9 mouse cellular contexts compared by ENCODE assay signal in the genomic region with DNA sequence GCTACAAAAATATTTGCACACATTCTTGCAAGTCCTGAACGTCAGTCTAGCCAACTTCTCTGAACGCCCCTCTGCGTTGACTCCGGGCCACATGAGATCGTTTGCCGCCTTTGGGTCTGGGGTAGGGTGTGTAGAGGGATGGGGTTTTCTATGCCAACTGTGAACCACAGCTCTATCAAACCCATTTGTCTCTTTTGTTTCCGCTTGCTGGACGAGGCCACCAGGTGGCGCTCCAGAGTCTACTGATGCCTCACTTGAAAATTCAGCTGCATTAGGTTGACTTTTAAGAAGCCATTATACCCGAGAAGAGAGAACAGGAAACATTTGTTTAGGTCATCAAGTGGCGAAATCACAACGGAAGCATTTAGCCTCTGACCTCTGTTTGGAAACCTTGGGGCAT. TPM values are rescaled to one million over a fixed set of nuclear protein-coding genes. Genes with fewer than 3 reads are reported as not detected.
DNase-seq lines count a peak whose midpoint lies in the region; ATAC-seq and TF ChIP-seq lines count a peak whose summit lies in the region.
"Had no signal": no experiment of that assay in that cellular context is flagged by ENCODE, and none has a peak within 500 bp of the region (broad histone marks: within the 10 kb centered on the region; RNA-seq: fewer than 3 reads in every experiment).

No protein-coding gene starts in this region.

- peaks cover 11% of the 10 kb centered on the region; the same call in 1 of the 2 replicates for H3K4me1 ChIP-seq in forebrain, embryonic 10.5 days
- no peaks in the 10 kb centered on the region for H3K4me1 ChIP-seq in forebrain, embryonic 12.5 days
- H3K4me1 ChIP-seq in bone marrow, adult 2 months (ENCODE audit: control insufficient read depth, insufficient read depth, low read length), result no peaks in the 10 kb centered on the region
- H3K4me1 ChIP-seq in midbrain, postnatal 0 days (ENCODE audit: insufficient read depth, low read length), result no peaks in the 10 kb centered on the region
- H3K4me1 ChIP-seq in spleen, adult 2 months (ENCODE audit: control insufficient read depth, insufficient read depth, insufficient read length), result no peaks in the 10 kb centered on the region
- H3K4me1 ChIP-seq: neural tube, embryonic 12.5 days had no signal

- H3K27ac ChIP-seq in forebrain, embryonic 10.5 days, result no peak overlapping the region
- H3K27ac ChIP-seq in forebrain, embryonic 12.5 days, result no peak overlapping the region
- H3K27ac ChIP-seq in bone marrow, adult 2 months (ENCODE audit: control insufficient read depth, insufficient read depth, low read depth, low read length, poor library complexity), result no peak overlapping the region
- H3K27ac ChIP-seq in midbrain, postnatal 0 days (ENCODE audit: low read depth, low read length), result no peak overlapping the region
- H3K27ac ChIP-seq in spleen, adult 2 months (ENCODE audit: insufficient read depth, low read length), result no peak overlapping the region
- H3K27ac ChIP-seq: neural tube, embryonic 12.5 days had no signal

- intact Hi-C loops in heart, postnatal 36 days (cut with DNase I), result loop anchor here (2.0 to 5.0 kb wide), 3 partner anchors 148 to 353 kb away; no protein-coding TSS in a partner anchor
- intact Hi-C loops in left cerebral cortex, postnatal 14 days (cut with DNase I), result loop anchor here (2.0 to 10.0 kb wide), 3 partner anchors 100 to 353 kb away; no protein-coding TSS in a partner anchor

- no peaks in the 10 kb centered on the region for H3K36me3 ChIP-seq in forebrain, embryonic 10.5 days (replicated peaks)
- H3K36me3 ChIP-seq in forebrain, embryonic 12.5 days (replicated peaks), result no peaks in the 10 kb centered on the region
- H3K36me3 ChIP-seq in midbrain, postnatal 0 days (ENCODE audit: insufficient read depth, low read length), result no peaks in the 10 kb centered on the region
- H3K36me3 ChIP-seq in spleen, adult 2 months (ENCODE audit: control insufficient read depth, insufficient read depth, low read length), result no peaks in the 10 kb centered on the region
- H3K36me3 ChIP-seq: neural tube, embryonic 12.5 days had no signal

- no peak overlapping the region for H3K9ac ChIP-seq in forebrain, embryonic 12.5 days
- no peak overlapping the region for H3K9ac ChIP-seq in midbrain, postnatal 0 days (replicated peaks; ENCODE audit: low read length, poor library complexity, severe bottlenecking)
- H3K9ac ChIP-seq: neural tube, embryonic 12.5 days had no signal

- peaks cover 39% of the 10 kb centered on the region for H3K27me3 ChIP-seq in forebrain, embryonic 10.5 days (ENCODE audit: poor library complexity, severe bottlenecking)
- peaks cover 42% of the 10 kb centered on the region for H3K27me3 ChIP-seq in forebrain, embryonic 12.5 days
- no peaks in the 10 kb centered on the region for H3K27me3 ChIP-seq in midbrain, postnatal 0 days (ENCODE audit: insufficient read depth, low read length)
- no peaks in the 10 kb centered on the region for H3K27me3 ChIP-seq in spleen, adult 2 months (ENCODE audit: control insufficient read depth, insufficient read depth, low read length)
- H3K27me3 ChIP-seq: neural tube, embryonic 12.5 days had no signal

- no peak for TF ChIP-seq POLR2A in bone marrow, adult 2 months (IDR thresholded peaks at IDR 0.05; ENCODE audit: borderline replicate concordance, control insufficient read depth, low read depth, low read length)
- no peak for TF ChIP-seq POLR2A in spleen, adult 2 months (IDR thresholded peaks at IDR 0.05; ENCODE audit: low read depth, low read length)

- no peak for ATAC-seq in forebrain, embryonic 12.5 days (ENCODE audit: low FRiP score)
- peak; percentile 44; the same call in 1 of the 2 replicates for ATAC-seq in midbrain, postnatal 0 days (ENCODE audit: low FRiP score)

- no peak overlapping the region for H3K4me2 ChIP-seq in forebrain, embryonic 12.5 days
- no peak overlapping the region for H3K4me2 ChIP-seq in midbrain, postnatal 0 days (ENCODE audit: low read depth, low read length, poor library complexity, severe bottlenecking)
- H3K4me2 ChIP-seq: neural tube, embryonic 12.5 days had no signal

- DNase-seq in forebrain, embryonic 10.5 days (ENCODE audit: extremely low spot score, low spot score), result peak; percentile 82
- peak; percentile 34 for DNase-seq in fibroblast of lung, adult 2 months (ENCODE audit: low read depth)
- DNase-seq in heart, postnatal 36 days, result peak; percentile 70 to 86
- peak; percentile 82 to 88 for DNase-seq in left cerebral cortex, postnatal 14 days (ENCODE audit: low spot score in 2 of 2)
- peak; percentile 91 for DNase-seq in midbrain, postnatal 0 days (ENCODE audit: low spot score)
- peak in 1 of 2 experiments; percentile 59 for DNase-seq in spleen, adult 2 months (ENCODE audit: low read depth in 1 of 2, low spot score in 2 of 2)

- no peak overlapping the region for H3K4me3 ChIP-seq in forebrain, embryonic 10.5 days
- H3K4me3 ChIP-seq in forebrain, embryonic 12.5 days (replicated peaks), result no peak overlapping the region
- no peak overlapping the region for H3K4me3 ChIP-seq in bone marrow, adult 2 months (replicated peaks; ENCODE audit: control insufficient read depth, low read depth, low read length)
- H3K4me3 ChIP-seq in midbrain, postnatal 0 days (ENCODE audit: low read depth, low read length), result no peak overlapping the region
- no peak overlapping the region for H3K4me3 ChIP-seq in spleen, adult 2 months (ENCODE audit: extremely low read depth, insufficient read depth, insufficient read length)
- H3K4me3 ChIP-seq: neural tube, embryonic 12.5 days had no signal

- peak; percentile 90 for TF ChIP-seq CTCF in bone marrow, adult 2 months (IDR thresholded peaks at IDR 0.05; ENCODE audit: control insufficient read depth, insufficient read depth, low read length)
- TF ChIP-seq CTCF in midbrain, postnatal 0 days (IDR thresholded peaks at IDR 0.05), result peak; percentile 97
- peak; percentile 60; the same call in 1 of the 2 replicates for TF ChIP-seq CTCF in spleen, adult 2 months (IDR thresholded peaks at IDR 0.05; ENCODE audit: extremely low read depth, insufficient read depth, insufficient read length, insufficient replicate concordance)

- no peaks in the 10 kb centered on the region for H3K9me3 ChIP-seq in forebrain, embryonic 10.5 days
- H3K9me3 ChIP-seq in forebrain, embryonic 12.5 days, result no peaks in the 10 kb centered on the region
- no peaks in the 10 kb centered on the region for H3K9me3 ChIP-seq in midbrain, postnatal 0 days (ENCODE audit: low read length)
- H3K9me3 ChIP-seq: neural tube, embryonic 12.5 days had no signal

- WGBS in forebrain, embryonic 10.5 days, result 10% methylated on average over 12 of the region's 12 CpGs
- WGBS in forebrain, embryonic 12.5 days, result 7% methylated on average over 12 of the region's 12 CpGs
- WGBS in bone marrow, adult 2 months, result 3% methylated on average over 12 of the region's 12 CpGs
- 8% methylated on average over 12 of the region's 12 CpGs for WGBS in midbrain, postnatal 0 days
- WGBS in spleen, adult 2 months, result 5% methylated on average over 12 of the region's 12 CpGs

RNA-seq across cellular contexts. Expression of gene Hspa8, which starts 33.8 kb away (rescaled TPM):
- polyA plus RNA-seq in forebrain, embryonic 10.5 days (2016; fragmentation: Nextera tagmentation; extraction: Ambion mirVana), result 3,411 and 3,929 TPM in 2 replicates
- 2,759 and 2,920 TPM in 2 replicates for polyA plus RNA-seq in forebrain, embryonic 12.5 days (2016; fragmentation: Nextera tagmentation; extraction: Ambion mirVana)
- 397 and 805 TPM in 2 replicates for polyA plus RNA-seq in bone marrow, adult 2 months (2011; ENCODE audit: insufficient read depth, insufficient read length, low replicate concordance, missing spikeins)
- 1,000 to 10,000 TPM; 1,282 to 1,390 TPM for total RNA-seq in heart, postnatal 36 days (2021)
- total RNA-seq in left cerebral cortex, postnatal 14 days (2021), result 1,000 to 10,000 TPM; 2,189 to 2,356 TPM
- total RNA-seq in midbrain, postnatal 0 days (2014; rRNA removed), result 3,665 and 4,346 TPM in 2 replicates
- polyA plus RNA-seq in midbrain, postnatal 0 days (2015; fragmentation: Nextera tagmentation; extraction: Ambion mirVana), result 2,467 and 2,499 TPM in 2 replicates
- polyA plus RNA-seq in spleen, adult 2 months (2012; rRNA removed), result 1,187 and 1,452 TPM in 2 replicates

RNA-seq across cellular contexts. Expression of gene Bsx, which starts 39.4 kb away (rescaled TPM):
- 0.10 and 0.27 TPM in 2 replicates for polyA plus RNA-seq in forebrain, embryonic 10.5 days (2016; fragmentation: Nextera tagmentation; extraction: Ambion mirVana)
- polyA plus RNA-seq in forebrain, embryonic 12.5 days (2016; fragmentation: Nextera tagmentation; extraction: Ambion mirVana), result 1.4 and 2.4 TPM in 2 replicates
- polyA plus RNA-seq in bone marrow, adult 2 months (2011; ENCODE audit: insufficient read depth, insufficient read length, low replicate concordance, missing spikeins), result not detected in 2 replicates
- not detected for total RNA-seq in heart, postnatal 36 days (2021)
- not detected for total RNA-seq in left cerebral cortex, postnatal 14 days (2021)
- total RNA-seq in midbrain, postnatal 0 days (2014; rRNA removed), result 0.24 TPM in 1 of 2 replicates, not detected in the other
- polyA plus RNA-seq in midbrain, postnatal 0 days (2015; fragmentation: Nextera tagmentation; extraction: Ambion mirVana), result 1.5 and 2.8 TPM in 2 replicates
- not detected in 2 replicates for polyA plus RNA-seq in spleen, adult 2 months (2012; rRNA removed)
- polyA plus RNA-seq: neural tube, embryonic 12.5 days had no signal
